Mouse (Mus musculus) small intestine, adult 2 months (tissue): ENCODE results near the gene Fam184b.

Experiments used
- CTCF ChIP-seq: fragments of 200-500 bp; IDR thresholded peaks from 2 replicates; pipeline ENCODE4 v1.5.1; 2012; ENCODE audit warnings: low read depth, mild to moderate bottlenecking, control low read depth, inconsistent platforms, low read length, moderate library complexity, mixed read lengths; ENCODE audit not compliant: insufficient replicate concordance, insufficient read length; ENCODE audit errors: extremely low read depth
- POLR2A ChIP-seq: fragments of 200-500 bp; IDR thresholded peaks from 2 replicates; pipeline ENCODE4 v1.6.1; 2012; ENCODE audit warnings: low read depth, mild to moderate bottlenecking, control low read depth, inconsistent platforms, low read length, moderate library complexity

DNA sequence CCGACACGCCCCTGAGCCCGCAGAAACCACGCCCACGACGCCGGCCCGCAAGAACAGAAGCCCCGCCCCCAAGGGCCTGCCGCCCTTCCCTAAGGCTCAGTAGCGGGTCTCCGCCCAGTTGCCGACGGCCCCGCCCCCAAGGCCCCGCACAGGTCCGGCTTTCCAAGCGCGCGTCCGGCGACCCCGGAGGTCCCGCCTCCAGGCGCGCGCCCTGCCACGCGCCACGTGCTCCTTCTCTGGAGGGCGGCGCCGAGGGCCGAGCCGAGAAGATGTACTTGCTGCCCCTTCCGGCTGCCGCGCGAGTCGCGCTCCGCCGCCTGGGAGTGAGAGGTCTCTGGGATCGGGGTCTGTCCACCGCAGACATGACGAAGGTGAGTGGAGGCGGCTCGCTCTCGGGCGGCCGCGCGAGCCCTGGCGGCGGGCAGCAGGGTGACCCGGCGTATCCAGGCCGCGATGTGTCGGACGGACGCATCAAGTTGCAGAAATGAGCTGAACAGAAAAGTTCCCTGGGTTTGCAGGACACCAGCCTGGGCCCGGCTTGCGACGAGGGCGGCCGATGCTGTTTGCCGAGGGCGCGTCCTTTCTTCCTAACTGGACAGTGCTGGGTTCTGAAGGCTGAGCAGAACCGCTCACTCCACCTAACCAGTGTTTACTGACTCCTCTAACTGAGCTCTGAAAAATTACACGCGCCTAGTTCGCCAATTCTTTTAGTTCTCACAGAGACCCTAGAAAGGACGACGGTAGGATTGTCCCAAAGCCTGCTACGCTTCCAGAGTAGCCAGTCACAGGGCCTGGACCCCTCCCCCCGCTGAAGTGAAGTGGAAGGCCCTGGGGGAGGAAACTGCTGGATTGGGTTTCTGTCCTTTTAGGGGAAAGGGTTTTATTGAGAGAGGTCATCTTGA is 146.0 kb downstream of the Fam184b start, which contains the start of gene Lap3:
- TF ChIP-seq CTCF (0 out of 2 replicates have a peak, but pooled peaks have one; percentile 15), POLR2A (peak; percentile 95)
